Mouse (Mus musculus) adrenal gland, adult 18-20 months (tissue): Measurements from ENCODE around the gene Tssk6. TPM values are rescaled to one million over a fixed set of nuclear protein-coding genes. Genes with fewer than 3 reads are reported as not detected.

ENCODE experiments used
- DNase-seq, 2 experiments: peaks; one replicate each; pipeline ENCODE4 v3.0.0; 2021 to 2022; ENCODE audit warnings: low spot score in 2 of 2
- long read RNA-seq, 2 experiments: library from polyadenylated mRNA; stranded (forward); transcript quantifications; one replicate each; pipeline ENCODE4 v2.0.0; 2021
- total RNA-seq, 2 experiments: library from RNA; stranded (reverse); gene quantifications; 1 replicate in 1 of 2; 2 replicates in 1 of 2; pipeline ENCODE4 v1.2.3; 2021

The Tssk6 gene
- total RNA-seq = under 1 TPM; 0.51 to 0.60 TPM
- long read RNA-seq, experiment 1, partial matches to known transcripts = 0 of 1 reads
- long read RNA-seq, experiment 1, other reads (novel, unspliced or antisense) = 0 of 1 reads
- long read RNA-seq, experiment 2, partial matches to known transcripts = 0 of 1 reads
- long read RNA-seq, experiment 2, other reads (novel, unspliced or antisense) = 0 of 1 reads

DNA sequence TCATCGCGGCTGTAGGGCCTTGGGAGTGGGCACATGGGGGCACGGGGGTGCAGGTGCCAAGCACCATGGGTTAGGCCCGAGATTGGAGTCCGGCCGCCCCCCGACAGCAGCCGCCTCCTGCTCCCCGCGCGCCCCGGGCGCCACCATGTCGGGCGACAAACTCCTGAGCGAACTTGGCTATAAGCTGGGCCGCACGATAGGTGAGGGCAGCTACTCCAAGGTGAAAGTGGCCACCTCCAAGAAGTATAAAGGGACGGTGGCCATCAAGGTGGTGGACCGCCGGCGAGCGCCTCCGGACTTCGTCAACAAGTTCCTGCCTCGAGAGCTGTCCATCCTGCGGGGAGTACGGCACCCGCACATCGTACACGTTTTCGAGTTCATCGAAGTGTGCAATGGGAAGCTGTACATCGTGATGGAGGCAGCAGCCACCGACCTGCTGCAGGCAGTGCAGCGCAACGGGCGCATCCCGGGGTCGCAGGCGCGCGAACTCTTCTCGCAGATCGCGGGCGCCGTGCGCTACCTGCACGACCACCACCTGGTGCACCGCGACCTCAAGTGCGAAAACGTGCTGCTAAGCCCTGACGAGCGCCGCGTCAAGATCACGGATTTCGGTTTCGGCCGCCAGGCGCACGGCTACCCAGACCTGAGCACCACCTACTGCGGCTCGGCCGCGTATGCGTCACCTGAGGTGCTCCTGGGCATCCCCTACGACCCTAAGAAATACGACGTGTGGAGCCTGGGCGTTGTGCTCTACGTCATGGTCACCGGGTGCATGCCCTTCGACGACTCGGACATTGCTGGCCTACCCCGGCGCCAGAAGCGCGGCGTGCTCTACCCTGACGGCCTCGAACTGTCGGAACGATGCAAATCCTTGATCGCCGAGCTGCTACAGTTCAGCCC, at the start of gene Tssk6, which contains the start of the genes Ndufa13 and Yjefn3:
Tssk6 (plus strand) TSS at position 22 of the 900 bp plus-strand sequence.
Ndufa13 (minus strand) TSS at position 396 of the 900 bp plus-strand sequence.
Yjefn3 (minus strand) TSS at position 550 of the 900 bp plus-strand sequence.
- peak; percentile 46 to 52 for DNase-seq

DNA sequence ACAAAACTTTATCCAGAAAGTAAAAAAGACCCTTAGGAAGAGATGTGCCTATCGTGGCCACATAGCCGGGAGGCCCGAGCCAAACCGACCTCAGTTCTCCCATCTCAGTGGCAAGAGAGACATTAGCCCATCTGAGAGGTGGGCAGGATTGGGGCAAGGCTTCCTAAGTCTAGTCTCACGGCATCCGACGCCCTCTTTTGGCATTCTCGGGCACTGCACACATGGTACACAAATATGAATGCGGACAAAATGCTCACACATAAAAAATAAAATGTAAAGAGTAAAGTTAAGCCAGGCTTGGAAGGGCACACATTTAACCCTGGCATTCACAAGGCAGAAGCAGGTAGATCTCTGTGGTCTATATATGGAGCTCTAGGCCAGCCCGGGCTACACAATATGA, 48.1 kb upstream of the Tssk6 start:
- no peak for DNase-seq

GRCm38 (mm10) chr8:69860807-69861206, 41.2 kb upstream of the Tssk6 start:
- no peak for DNase-seq

DNA sequence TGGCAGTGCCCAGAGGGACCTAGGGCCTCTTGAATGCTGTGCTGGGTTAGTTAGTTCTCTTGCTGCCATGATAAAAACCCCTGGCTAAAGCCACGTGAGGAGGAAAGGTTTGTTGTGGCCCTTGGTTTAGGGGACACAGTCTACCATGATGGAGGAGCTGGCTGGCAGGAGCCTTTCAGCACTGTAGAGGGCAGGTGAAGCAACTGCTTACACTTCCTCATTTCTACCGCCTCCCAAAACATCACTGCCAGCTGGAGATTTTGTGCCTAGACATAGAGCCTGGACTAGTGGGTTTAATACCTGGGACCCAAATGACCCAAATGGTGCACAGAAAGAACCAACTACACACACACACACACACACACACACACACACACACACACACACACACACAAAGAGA, 40.7 kb upstream of the Tssk6 start:
- no peak for DNase-seq

- DNase-seq = no peak
Observed at GRCm38 (mm10) chr8:69863387-69864020, 38.5 kb upstream of the Tssk6 start.

GRCm38 (mm10) chr8:69864180-69864579, 37.8 kb upstream of the Tssk6 start:
- no peak for DNase-seq

DNA sequence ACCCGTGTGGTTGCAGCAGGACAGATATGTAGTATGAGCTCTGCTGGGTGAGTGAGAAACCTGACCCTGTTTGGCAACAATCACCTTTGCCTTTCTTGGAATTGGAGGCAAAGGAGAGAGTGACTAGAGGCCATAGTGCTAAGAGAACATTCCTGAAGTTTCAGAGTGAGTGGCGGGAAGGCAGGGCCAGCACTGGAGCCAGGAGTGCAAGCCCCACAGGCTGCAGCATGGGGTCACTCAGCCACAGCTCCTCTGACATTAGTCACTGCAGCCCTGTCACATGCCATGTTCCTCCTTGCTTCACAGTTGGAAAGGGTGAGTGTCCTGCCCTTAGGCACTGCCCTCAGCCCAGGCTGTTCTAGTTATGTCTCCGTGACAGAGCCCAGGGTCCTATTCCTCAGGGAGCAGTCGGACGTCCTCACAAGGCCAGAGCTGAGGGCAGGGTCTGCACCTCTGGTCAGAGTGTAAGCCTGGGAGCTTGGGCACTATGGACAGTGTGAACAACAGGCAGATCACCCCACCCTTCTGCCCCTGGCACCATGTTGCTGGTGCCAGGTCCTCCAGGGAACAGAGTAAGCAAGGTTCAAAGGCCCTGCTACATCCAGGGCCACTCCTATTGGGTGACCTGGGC, 34.2 kb upstream of the Tssk6 start:
- no peak for DNase-seq

DNA sequence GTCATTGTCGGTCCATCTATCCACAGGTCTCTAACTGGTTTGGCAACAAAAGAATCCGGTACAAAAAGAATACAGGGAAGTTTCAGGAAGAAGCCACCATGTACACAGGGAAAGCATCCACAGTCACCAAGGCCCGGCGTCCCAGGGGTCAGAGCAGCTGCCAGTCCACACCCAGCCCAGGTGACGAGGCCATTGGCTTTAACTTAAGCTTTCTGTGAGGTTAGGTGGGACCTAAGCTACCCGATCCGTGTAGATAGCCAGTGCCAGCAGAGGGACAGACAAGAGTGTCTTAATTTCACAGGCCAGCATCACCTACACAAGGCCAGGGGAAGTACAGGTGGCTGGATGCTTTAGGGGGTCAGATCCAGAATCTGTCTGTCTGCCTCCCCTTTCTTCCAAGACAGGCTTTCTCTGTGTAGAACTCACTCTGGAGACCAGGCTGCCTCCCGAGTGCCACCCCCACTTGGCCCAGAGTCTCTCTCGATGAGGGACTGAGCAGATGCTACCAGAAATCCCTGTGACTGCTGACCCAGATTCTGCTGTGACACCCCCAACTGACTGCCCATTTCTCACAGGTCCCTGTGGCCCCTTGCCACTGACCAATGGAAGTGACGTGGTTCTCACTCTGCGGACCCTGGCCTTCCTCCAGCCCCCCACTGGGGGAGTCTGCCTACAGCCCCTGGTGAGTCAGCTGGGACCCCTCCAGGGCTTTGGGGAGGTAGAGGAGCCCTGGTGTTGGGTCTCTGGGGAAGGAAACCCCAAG, 31.8 kb upstream of the Tssk6 start:
- DNase-seq = no peak

DNA sequence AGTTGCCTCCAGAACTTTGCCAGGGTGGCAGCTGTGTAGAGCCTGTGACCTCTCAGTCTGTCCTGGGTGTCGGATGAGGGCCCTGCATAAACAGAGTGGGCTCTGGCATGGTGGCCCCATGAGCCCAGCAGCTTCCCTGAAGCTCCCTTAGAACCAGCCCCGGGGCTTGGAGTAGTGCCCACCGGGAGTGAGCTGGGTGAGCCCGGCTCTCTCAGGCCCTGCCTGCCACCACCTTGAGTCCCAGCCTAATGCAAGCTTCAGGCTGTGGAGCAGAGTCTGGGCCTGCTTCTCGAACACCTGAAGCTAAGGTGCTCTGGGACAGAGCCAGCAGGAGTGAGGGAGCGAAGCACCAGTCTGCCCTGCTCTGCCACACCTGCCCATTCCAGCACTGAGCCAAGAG, 31.1 kb upstream of the Tssk6 start:
- no peak for DNase-seq

GRCm38 (mm10) chr8:69874155-69874554, 27.8 kb upstream of the Tssk6 start:
- DNase-seq = peak; percentile 69 to 74

DNA sequence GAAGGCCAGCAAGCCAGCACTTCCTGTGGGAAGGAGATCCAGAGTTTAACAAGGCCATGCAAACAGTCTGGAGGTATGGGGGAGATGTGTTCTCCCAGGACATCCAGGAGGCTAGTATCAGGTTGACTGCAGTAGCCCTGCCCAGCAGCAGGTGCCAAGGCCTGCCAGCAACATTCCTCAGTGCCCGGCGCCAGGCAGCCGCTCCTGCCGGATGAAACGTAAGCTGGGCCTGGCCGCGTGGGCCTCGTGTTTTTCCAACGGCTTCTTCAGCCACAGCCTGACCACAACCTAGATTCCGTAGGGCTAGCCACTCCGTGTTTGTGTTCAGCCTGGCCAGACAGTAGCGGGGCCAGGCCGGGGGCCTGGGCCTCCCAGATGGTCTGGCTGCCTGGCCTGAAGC, 27.3 kb upstream of the Tssk6 start:
- DNase-seq = no peak

- DNase-seq = no peak
Observed at GRCm38 (mm10) chr8:69876097-69876496, 25.9 kb upstream of the Tssk6 start.

DNA sequence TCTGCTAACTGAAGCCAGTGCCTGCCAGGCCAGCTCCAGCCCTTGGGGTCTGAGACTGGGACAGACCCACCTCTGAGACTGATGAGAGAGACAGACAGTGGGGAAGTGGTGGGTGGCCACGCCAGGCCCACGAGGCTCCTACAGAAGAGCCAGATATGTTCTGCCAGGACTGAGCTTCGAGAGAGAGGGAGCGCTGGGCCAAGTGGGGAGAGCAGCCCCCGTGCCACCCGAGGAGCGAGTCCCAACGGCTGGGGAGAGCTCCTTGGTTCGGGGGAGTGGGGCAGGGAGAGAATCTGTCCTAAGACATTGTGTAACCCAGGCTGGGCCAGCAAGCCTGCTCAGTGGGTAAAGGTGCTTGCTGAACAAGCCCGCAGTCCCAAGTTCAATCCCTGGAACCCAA, 25.0 kb upstream of the Tssk6 start:
- no peak for DNase-seq

DNA sequence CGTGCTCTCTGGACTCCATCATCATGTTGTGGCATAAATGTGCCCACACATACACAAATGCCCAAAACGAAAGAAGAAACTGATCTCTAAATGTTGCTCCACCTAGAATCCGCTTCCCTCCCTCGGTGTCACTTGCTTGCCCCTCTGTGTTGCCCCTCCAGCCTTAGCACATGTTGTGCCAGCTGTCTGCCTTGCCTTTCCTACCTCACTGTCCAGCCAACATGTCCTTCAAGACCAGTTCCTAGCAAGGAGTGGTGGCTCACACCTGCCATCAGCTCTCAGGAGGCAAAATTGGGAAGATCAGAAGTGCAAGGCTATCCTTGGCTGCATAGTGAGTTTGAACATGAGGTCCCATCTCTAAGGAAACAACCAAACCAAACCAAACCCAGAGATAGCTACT, 24.6 kb upstream of the Tssk6 start:
- no peak for DNase-seq

DNA sequence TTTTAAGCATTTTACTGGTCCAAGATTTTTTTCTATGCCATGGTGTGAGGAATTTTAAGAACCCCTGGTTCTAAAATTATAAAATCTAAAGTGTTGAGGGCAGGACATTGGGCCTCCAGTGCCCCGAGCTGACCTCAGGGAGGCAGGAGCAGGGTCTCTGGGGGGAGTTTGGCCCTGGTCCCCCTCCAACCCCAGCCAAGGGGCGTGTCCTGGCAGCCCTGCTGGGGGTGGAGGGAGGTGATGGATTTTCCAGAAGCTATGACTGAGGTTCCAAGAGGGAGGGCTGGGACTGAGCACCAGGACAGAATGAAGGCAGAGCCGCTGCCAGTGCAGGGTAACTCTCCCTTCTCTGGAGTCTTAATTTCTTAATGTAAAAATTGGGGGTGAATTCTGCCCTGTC, 24.0 kb upstream of the Tssk6 start:
- DNase-seq = no peak

DNA sequence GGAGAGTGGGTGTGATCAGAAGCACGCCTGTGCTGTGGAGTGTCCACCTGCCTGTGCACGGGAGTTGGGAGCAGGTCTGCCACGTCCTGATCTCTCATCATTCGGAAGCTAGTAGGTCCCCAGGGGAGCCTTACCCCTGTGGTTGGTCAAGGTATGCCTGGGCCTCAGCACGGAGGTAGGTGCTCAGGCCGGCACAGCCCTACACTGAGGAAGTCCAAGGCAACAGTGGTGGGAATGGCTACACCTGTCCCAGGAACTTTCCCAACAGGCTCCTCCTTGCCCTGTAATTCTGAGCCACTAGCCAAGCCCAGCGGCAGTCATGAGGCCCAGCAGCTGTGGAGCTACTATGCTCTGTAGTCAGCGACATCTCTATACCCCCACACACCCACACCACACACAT, 22.3 kb upstream of the Tssk6 start:
- DNase-seq = no peak

DNA sequence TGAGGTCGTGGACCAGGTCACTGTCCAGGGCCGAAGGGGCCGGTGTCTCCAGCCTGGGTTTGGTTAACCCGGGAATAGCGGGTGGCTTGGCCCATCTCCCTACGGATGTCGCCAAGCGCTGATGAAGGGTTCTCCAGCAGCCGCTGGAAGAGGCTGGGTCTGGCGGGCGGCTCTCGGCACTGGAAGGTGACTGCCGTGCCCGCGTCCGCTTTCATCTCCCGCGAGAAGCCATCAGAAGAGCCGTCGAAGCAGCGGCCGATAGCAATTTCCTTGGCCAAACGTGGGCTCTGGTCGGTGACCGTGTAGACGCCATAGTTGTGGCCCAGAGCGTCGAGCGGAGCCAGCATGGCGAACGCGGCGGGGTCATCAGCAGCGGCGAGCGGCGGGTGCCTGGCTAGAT, 21.1 kb upstream of the Tssk6 start:
- DNase-seq = no peak

DNA sequence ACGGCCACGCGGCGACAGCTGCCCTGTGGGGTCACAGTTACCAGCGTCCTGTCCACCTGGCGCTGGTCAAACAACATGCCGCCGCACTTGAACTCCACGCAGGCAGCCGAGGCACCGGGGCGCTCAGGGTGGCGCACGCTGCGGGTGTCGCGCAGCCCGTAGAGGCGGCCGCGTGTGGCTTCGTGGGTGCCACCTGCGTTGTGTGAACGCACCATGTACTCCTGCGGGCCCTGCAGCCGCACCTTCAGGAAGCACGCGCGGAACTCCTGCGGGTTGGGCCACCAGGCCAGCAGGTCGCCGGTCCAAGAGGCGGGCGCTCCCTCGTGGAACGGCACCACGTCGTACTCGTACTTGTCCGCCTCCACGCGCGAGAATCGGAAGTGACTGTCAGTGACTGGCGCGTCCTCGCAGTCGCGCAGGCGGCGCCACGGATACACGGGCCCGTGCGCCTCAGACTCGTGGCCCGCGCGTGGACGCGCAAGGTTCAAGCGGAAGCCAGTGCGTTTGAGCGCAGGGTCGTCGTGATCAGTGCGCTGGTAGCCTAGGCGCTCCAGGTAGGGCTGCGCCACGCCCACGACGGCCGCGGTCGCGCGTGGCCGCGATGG, 20.6 kb upstream of the Tssk6 start:
- no peak for DNase-seq

DNA sequence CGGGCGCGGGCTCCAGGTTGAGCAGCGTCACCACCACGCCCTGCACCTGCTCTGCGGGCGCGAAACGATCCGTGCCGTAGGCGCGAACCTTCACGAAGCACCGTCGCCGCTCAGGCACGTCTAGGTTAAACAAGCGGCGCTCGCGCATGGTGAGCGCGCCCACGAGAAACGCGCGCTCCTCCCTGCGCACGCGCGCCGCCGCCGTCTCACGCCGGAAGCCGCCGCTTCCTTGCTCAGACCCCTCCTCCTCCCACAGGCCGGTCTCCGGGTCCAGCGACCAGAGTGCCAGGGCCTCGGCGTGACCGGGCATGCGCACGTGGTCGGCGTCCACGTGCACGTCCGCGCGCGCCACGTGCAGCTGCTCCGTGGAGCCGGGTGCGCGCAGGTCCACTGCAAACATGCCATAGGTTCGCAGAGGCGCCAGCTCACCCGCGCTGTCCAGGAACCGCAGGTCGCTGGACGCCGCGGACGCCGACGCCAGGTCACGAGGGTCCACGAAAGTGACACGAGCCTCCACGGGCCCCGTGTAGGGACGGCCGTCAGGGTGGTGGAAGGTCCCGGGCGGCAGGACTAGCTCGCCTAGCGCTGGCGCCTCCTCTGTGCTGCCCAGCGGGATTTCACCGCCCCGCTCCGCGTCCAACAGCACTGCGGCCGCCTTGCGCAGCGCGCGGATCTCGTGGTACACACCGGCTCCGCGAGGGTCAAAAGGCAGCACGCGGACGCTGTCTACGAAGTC, 19.8 kb upstream of the Tssk6 start:
- no peak for DNase-seq
